Mouse (Mus musculus): Measurements from ENCODE around the gene Gabrb3. TPM values are rescaled to one million over a fixed set of nuclear protein-coding genes. Genes with fewer than 3 reads are reported as not detected.

Gene Gabrb3
- polyA plus RNA-seq, 1 experiment = 49.2 TPM

DNA sequence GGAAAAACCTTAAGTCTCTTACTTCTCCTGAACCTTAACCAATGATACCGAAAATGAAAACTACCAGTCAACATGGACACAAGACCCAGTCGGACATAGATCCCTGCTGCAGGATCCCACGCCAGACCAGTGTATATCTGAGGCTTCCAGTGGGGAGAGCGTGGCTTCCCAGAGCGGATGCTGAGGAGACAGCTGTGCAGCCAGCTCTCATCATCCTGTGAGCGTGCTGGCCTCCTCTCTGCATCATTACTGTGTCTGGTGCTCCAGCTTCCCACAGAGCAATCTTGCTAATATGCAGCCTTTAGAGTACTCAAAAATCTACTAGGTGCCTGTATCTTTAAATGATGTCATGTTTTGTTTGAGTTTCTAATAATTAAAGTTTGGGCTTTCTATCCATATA, 257.9 kb downstream of the Gabrb3 start:
- Histone ChIP-seq H3K4me3 (replicated peaks; ENCODE audit: insufficient read depth, low read depth, low read length) (no peak overlapping the region), H3K27me3 (ENCODE audit: control insufficient read depth, insufficient read depth, low read length) (no peaks in the 10 kb centered on the region), H3K4me1 (ENCODE audit: control insufficient read depth, insufficient read depth, low read length) (peaks cover 5% of the 10 kb centered on the region; the same call in 1 of the 2 replicates), H3K27ac (ENCODE audit: insufficient read depth, low read length) (no peak overlapping the region)
- TF ChIP-seq CTCF (IDR thresholded peaks at IDR 0.05; ENCODE audit: borderline replicate concordance, insufficient read depth, low read depth, low read length) = no peak
- no peak for TF ChIP-seq POLR2A (IDR thresholded peaks at IDR 0.05; ENCODE audit: borderline replicate concordance, insufficient read depth, low read length)
- DNase-seq = no peak
- WGBS = 66% methylated on average over 6 of the region's 6 CpGs

DNA sequence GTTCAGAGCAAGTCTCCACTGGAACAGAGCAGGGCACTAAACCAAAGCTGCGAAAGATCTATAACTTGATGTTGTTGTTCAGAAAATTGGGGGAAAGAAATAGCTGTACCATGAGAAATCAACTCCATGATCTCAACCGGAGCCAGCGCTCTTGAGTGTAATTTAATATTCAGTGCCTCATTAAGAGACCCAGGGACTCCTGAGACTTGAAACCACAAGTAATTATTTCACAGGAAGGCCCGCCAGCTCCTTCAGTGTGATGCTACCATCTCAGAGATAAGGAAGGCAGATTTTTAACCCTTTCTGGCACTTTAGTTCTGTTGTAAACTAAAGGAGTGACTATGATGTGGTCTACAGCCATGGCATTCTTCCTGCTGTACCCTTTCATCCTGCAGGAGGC, 270.3 kb downstream of the Gabrb3 start:
- H3K4me1 ChIP-seq (ENCODE audit: control insufficient read depth, insufficient read depth, low read length) = no peaks in the 10 kb centered on the region
- no peak overlapping the region for H3K27ac ChIP-seq (ENCODE audit: insufficient read depth, low read length)
- no peak for TF ChIP-seq CTCF (IDR thresholded peaks at IDR 0.05; ENCODE audit: borderline replicate concordance, insufficient read depth, low read depth, low read length)
- TF ChIP-seq POLR2A (IDR thresholded peaks at IDR 0.05; ENCODE audit: borderline replicate concordance, insufficient read depth, low read length) = no peak
- H3K4me3 ChIP-seq (replicated peaks; ENCODE audit: insufficient read depth, low read depth, low read length) = no peak overlapping the region
- DNase-seq = no peak
- H3K27me3 ChIP-seq (ENCODE audit: control insufficient read depth, insufficient read depth, low read length) = no peaks in the 10 kb centered on the region
- WGBS = 84% methylated on average over 4 of the region's 4 CpGs

DNA sequence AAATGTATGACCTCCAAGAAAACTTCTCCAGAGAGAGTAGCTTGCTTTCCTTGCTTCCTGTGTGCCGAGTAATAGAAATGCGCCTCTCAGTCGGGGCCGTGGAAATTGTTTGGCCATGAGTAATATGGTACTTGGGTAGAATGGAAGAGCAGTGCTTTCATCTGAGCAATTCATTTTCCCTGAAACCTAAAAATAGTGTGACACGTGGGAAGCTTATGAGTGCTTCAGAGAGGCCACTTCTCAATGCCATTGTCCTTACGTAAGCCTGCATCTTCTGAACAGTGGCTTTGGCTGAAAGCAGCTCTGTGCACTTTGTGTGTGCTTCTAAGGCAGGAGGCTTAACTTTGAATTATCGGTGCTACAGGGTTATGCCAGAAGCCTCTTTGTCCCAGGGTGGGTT, 280.9 kb downstream of the Gabrb3 start:
- peak in 1 of 2 experiments; percentile 30 for DNase-seq
- Histone ChIP-seq H3K4me3 (replicated peaks; ENCODE audit: insufficient read depth, low read depth, low read length) (no peak overlapping the region), H3K27me3 (ENCODE audit: control insufficient read depth, insufficient read depth, low read length) (no peaks in the 10 kb centered on the region), H3K4me1 (ENCODE audit: control insufficient read depth, insufficient read depth, low read length) (peaks cover 28% of the 10 kb centered on the region), H3K27ac (ENCODE audit: insufficient read depth, low read length) (no peak overlapping the region)
- WGBS = 35% methylated on average over 7 of the region's 7 CpGs
- TF ChIP-seq POLR2A (IDR thresholded peaks at IDR 0.05; ENCODE audit: borderline replicate concordance, insufficient read depth, low read length) (no peak), CTCF (IDR thresholded peaks at IDR 0.05; ENCODE audit: borderline replicate concordance, insufficient read depth, low read depth, low read length) (no peak)

DNA sequence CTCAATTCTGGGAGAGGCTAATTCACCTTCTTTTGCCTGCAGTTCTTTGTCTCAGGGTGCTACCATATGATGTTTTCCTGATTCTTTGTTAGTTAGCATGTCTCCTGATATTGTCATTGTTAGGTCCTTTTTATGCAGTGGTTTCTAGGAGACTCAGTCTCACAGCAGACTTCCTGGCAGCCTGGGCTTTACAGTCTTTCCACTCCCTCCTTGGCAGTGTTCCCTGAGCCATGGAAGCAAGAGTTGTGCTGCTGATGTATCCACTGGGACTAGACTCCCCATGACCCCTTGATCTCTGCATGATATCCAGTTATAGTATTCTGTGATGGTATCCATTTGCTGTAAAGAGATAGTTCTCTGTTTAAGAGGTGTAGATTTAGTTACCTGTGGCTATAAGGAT, 281.6 kb downstream of the Gabrb3 start:
- peak in 1 of 2 experiments; percentile 31 for DNase-seq
- peaks cover 28% of the 10 kb centered on the region for H3K4me1 ChIP-seq (ENCODE audit: control insufficient read depth, insufficient read depth, low read length)
- no peak overlapping the region for H3K4me3 ChIP-seq (replicated peaks; ENCODE audit: insufficient read depth, low read depth, low read length)
- TF ChIP-seq POLR2A (IDR thresholded peaks at IDR 0.05; ENCODE audit: borderline replicate concordance, insufficient read depth, low read length) (no peak), CTCF (IDR thresholded peaks at IDR 0.05; ENCODE audit: borderline replicate concordance, insufficient read depth, low read depth, low read length) (no peak)
- no peak overlapping the region for H3K27ac ChIP-seq (ENCODE audit: insufficient read depth, low read length)
- no peaks in the 10 kb centered on the region for H3K27me3 ChIP-seq (ENCODE audit: control insufficient read depth, insufficient read depth, low read length)

DNA sequence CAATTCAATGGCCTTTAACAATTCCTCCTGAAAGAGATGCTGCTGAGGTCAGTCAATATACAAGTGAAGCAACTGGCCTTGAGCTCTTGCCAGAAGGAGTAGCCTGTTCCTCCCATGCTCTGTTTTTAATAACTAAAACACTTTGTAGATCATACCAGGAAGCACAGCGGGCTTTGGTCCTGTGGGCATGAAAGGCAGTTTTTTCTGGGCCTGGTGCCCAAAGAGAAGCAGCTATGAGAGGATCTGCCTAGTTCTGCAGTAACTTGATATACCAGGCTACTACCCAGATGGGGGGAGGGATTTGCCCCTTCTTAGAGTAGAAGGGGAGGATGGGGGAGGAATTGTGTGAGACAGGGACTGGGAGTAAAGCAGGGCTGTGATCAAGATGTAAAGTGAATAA, 284.1 kb downstream of the Gabrb3 start:
- WGBS = 5% methylated on average over 1 of the region's 1 CpGs

DNA sequence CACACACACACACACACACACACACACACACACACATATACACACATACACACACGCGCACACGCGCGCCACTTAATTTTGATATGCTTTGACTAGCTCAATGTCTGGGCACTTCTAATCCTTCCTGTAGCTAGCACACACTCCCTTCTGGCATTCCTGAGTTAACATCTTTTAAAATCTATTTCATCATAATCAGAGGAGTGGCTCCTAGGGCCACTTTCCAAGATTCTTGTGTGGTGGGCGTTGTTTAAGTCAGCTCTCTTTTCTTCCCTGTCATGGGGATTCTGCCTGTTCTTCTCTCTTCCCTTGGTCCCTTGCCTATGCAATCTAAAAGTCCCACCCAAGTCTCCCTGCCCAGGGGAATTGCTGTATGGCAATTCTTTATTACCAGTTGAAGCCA, 286.6 kb downstream of the Gabrb3 start:
- H3K4me3 ChIP-seq (replicated peaks; ENCODE audit: insufficient read depth, low read depth, low read length) = no peak overlapping the region
- no peak overlapping the region for H3K27ac ChIP-seq (ENCODE audit: insufficient read depth, low read length)
- DNase-seq = no peak
- peaks cover 20% of the 10 kb centered on the region for H3K4me1 ChIP-seq (ENCODE audit: control insufficient read depth, insufficient read depth, low read length)
- no peak for TF ChIP-seq CTCF (IDR thresholded peaks at IDR 0.05; ENCODE audit: borderline replicate concordance, insufficient read depth, low read depth, low read length)
- no peak for TF ChIP-seq POLR2A (IDR thresholded peaks at IDR 0.05; ENCODE audit: borderline replicate concordance, insufficient read depth, low read length)
- WGBS = 90% methylated on average over 6 of the region's 6 CpGs
- H3K27me3 ChIP-seq (ENCODE audit: control insufficient read depth, insufficient read depth, low read length) = no peaks in the 10 kb centered on the region

More for the DNA sequence above, 284.1 kb downstream of the Gabrb3 start:
- H3K4me1 ChIP-seq (ENCODE audit: control insufficient read depth, insufficient read depth, low read length) = peaks cover 28% of the 10 kb centered on the region
- H3K27ac ChIP-seq (ENCODE audit: insufficient read depth, low read length) = no peak overlapping the region
- DNase-seq = peak; percentile 39 to 67
- no peaks in the 10 kb centered on the region for H3K27me3 ChIP-seq (ENCODE audit: control insufficient read depth, insufficient read depth, low read length)
- no peak for TF ChIP-seq POLR2A (IDR thresholded peaks at IDR 0.05; ENCODE audit: borderline replicate concordance, insufficient read depth, low read length)
- no peak for TF ChIP-seq CTCF (IDR thresholded peaks at IDR 0.05; ENCODE audit: borderline replicate concordance, insufficient read depth, low read depth, low read length)
- no peak overlapping the region for H3K4me3 ChIP-seq (replicated peaks; ENCODE audit: insufficient read depth, low read depth, low read length)

DNA sequence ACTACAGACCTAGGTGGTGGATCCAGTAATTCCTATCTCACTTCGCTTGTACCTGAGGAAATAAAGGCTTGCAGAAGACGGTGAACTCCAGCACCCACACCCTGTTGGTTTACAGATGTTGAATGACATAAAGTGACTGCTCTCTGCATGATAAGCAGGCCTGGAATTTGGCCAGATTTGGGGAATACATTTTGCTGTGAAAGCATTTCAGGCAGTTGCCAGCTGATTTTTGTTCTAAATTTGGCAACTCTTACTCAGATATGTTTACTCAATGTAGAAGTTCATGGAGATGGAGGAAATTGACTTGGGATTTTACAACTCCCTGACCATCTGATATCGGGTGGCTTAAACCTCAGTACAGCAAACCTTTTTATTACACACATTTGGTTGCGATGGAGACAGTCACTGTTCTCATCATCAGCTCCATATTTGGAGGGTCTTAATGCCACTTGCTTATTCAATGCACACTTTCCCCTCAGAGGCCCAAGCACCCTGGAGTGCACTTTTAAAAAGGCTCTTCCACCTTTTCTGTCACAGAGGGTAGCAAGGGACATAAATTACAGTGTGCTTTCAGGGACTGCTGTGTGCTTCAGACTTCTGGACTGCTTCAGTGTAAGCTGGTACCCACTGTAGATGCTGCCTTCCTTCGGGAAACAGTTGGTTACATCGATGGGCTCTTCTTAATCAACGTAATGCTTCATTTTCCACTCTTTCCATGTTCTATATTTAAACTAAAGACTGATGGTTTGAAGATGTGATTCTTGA, 287.7 kb downstream of the Gabrb3 start:
- Histone ChIP-seq H3K4me3 (replicated peaks; ENCODE audit: insufficient read depth, low read depth, low read length) (no peak overlapping the region), H3K27me3 (ENCODE audit: control insufficient read depth, insufficient read depth, low read length) (no peaks in the 10 kb centered on the region), H3K4me1 (ENCODE audit: control insufficient read depth, insufficient read depth, low read length) (peaks cover 13% of the 10 kb centered on the region; the same call in 1 of the 2 replicates), H3K27ac (ENCODE audit: insufficient read depth, low read length) (no peak overlapping the region)
- DNase-seq = peak in 1 of 2 experiments; percentile 21
- no peak for TF ChIP-seq POLR2A (IDR thresholded peaks at IDR 0.05; ENCODE audit: borderline replicate concordance, insufficient read depth, low read length)
- 76% methylated on average over 7 of the region's 7 CpGs for WGBS

DNA sequence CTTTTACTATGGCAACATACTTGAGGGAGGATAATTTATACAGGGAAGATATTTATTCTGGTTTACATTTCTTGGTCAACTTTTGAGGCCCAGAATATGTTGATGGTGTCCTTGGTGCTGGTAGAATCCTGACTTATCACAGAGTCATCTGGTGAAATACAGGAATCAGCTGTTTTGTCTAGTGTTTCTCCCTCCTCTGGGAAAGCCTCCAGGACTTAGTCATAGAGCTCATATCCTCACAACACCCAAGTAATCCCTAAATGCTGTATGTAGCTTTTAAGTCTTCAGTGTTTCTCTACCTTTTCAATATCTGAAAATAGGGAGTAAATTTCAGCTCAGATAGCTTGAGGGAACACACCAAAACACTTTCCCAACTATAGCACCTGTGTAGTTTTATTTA, 292.2 kb downstream of the Gabrb3 start:
- no peak overlapping the region for H3K27ac ChIP-seq (ENCODE audit: insufficient read depth, low read length)

More for the DNA sequence above, 292.2 kb downstream of the Gabrb3 start:
- TF ChIP-seq CTCF (IDR thresholded peaks at IDR 0.05; ENCODE audit: borderline replicate concordance, insufficient read depth, low read depth, low read length) = no peak
- no peak for TF ChIP-seq POLR2A (IDR thresholded peaks at IDR 0.05; ENCODE audit: borderline replicate concordance, insufficient read depth, low read length)
- H3K27me3 ChIP-seq (ENCODE audit: control insufficient read depth, insufficient read depth, low read length) = no peaks in the 10 kb centered on the region
- DNase-seq = no peak
- no peak overlapping the region for H3K4me3 ChIP-seq (replicated peaks; ENCODE audit: insufficient read depth, low read depth, low read length)
- no peaks in the 10 kb centered on the region; the same call in 1 of the 2 replicates for H3K4me1 ChIP-seq (ENCODE audit: control insufficient read depth, insufficient read depth, low read length)
